Mouse (Mus musculus): ENCODE results near the gene Ankrd13d. TPM values are rescaled to one million over a fixed set of nuclear protein-coding genes. Genes with fewer than 3 reads are reported as not detected.

Gene Ankrd13d
- polyA plus RNA-seq, 1 experiment, result 0.87 TPM

DNA sequence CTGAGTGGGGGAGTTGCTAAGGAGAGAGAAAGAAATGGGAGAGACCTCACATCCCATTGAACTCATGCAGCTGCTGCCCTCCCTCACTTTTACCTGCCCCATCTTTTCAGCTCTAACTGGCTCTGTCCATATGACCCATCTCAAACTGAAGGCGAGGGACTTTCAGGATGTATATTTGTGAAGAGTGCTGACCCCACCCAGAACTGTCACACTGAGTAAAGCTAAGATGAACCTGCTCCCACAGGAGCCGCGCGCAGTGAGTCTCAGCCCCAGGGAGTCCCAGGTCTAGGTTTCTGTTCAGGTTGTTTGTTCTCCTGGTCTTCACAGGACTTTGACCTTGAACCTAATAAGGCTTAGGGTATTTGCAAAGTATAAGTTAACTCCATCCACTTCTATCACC, 54.0 kb downstream of the Ankrd13d start:
- Histone ChIP-seq H3K4me1 (ENCODE audit: control insufficient read depth, insufficient read depth, insufficient read length, low read length) (peaks cover 16% of the 10 kb centered on the region; the same call in 1 of the 2 replicates), H3K27ac (replicated peaks; ENCODE audit: low read depth, low read length) (no peak overlapping the region), H3K4me3 (ENCODE audit: insufficient read depth, low read depth, low read length) (no peak overlapping the region)

DNA sequence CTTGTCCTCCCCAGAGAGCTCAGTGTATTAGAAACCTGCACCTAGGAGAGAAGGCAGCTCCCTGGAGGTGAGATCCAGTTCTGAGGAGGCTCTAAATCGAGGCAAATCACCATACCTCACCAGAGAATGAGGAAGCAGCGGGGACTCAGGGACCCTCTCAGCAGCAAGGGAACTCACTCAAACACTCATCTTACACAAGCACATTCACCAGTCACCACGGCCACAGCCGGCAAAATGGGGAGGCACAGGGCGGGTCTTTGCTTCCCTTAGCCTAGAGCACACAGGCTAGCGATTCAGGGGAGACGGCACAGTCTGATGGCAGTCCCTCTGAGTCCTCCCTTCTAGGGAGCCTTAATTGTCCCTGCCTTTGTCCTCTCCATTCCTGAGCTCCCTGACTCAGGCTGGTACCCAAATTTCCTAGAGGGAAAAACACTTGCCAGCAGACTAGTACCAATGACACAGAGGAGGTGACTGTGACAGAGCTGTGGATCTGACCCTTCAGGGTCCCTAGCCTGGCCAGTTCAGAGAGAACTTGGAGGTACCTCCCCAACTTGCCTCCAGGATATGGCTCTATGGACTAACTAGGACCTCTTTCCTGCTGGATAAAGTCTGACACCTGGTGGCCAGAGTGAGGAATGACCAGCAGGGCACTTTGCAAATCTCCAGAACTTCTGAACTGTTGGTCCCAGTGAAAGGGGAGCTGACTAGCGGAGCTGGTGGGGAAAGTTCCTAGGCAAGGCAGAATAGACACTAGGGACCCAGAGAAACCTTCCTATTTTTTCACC, 54.9 kb downstream of the Ankrd13d start:
- Histone ChIP-seq H3K27ac (replicated peaks; ENCODE audit: low read depth, low read length) (no peak overlapping the region), H3K4me1 (ENCODE audit: control insufficient read depth, insufficient read depth, insufficient read length, low read length) (peaks cover 16% of the 10 kb centered on the region; the same call in 1 of the 2 replicates), H3K4me3 (ENCODE audit: insufficient read depth, low read depth, low read length) (no peak overlapping the region)

DNA sequence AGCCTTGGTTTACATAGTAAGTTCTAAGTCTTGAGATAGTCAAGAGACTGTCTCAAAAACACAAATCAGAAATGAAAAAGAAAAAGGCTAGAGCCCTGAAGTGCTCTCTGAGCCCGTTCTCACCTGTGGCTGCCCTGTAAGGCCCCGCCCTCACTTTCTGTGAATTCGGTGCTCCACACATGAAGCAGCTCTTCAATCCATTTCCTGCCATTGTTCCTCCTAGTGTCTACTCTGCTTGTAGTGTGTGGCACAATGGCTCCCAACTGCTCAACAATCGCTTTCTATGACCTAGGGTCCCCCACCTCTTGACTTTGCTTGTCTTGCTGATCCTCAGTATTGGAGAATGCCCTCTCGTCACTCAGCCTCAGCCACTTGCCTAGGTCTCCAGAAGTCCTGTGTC, 55.5 kb downstream of the Ankrd13d start:
- H3K4me1 ChIP-seq (ENCODE audit: control insufficient read depth, insufficient read depth, insufficient read length, low read length), result peaks cover 15% of the 10 kb centered on the region; the same call in 1 of the 2 replicates
- no peak overlapping the region for H3K27ac ChIP-seq (replicated peaks; ENCODE audit: low read depth, low read length)
- no peak overlapping the region for H3K4me3 ChIP-seq (ENCODE audit: insufficient read depth, low read depth, low read length)

DNA sequence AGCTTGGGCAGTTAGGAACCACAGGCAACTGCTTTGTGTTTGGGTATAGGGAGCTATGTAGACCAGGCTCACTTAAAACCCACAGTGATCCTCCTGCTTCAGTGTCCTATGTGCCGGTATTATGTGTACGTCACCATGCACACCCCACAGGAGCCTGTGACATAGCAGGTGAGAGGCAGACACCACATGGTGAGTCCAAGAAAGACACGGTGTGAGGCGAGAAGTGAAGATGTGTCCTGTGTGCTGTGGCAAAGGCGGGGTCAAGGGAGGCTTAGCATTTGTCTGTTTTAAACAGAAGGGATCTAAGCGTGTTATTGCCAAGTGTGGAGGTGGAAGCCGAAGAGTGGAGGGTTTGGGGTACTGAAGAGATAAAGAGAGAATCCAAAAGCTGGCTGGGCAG, 56.2 kb downstream of the Ankrd13d start:
- Histone ChIP-seq H3K4me1 (ENCODE audit: control insufficient read depth, insufficient read depth, insufficient read length, low read length) (peaks cover 12% of the 10 kb centered on the region; the same call in 1 of the 2 replicates), H3K27ac (replicated peaks; ENCODE audit: low read depth, low read length) (no peak overlapping the region), H3K4me3 (ENCODE audit: insufficient read depth, low read depth, low read length) (no peak overlapping the region)

DNA sequence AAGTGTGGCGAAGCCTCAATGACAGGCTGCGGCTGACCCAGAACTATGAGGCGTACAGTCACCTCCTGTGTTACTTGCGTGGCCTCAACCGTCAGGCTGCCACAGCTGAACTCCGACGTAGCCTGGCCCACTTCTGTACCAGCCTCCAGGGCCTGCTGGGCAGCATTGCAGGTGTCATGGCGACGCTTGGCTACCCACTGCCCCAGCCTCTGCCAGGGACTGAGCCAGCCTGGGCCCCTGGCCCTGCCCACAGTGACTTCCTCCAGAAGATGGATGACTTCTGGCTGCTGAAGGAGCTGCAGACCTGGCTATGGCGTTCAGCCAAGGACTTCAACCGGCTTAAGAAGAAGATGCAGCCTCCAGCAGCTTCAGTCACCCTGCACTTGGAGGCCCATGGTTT, 60.8 kb downstream of the Ankrd13d start:
- Histone ChIP-seq H3K4me3 (ENCODE audit: insufficient read depth, low read depth, low read length) (no peak overlapping the region), H3K27ac (replicated peaks; ENCODE audit: low read depth, low read length) (no peak overlapping the region), H3K4me1 (ENCODE audit: control insufficient read depth, insufficient read depth, insufficient read length, low read length) (peaks cover 4% of the 10 kb centered on the region; the same call in 1 of the 2 replicates)

DNA sequence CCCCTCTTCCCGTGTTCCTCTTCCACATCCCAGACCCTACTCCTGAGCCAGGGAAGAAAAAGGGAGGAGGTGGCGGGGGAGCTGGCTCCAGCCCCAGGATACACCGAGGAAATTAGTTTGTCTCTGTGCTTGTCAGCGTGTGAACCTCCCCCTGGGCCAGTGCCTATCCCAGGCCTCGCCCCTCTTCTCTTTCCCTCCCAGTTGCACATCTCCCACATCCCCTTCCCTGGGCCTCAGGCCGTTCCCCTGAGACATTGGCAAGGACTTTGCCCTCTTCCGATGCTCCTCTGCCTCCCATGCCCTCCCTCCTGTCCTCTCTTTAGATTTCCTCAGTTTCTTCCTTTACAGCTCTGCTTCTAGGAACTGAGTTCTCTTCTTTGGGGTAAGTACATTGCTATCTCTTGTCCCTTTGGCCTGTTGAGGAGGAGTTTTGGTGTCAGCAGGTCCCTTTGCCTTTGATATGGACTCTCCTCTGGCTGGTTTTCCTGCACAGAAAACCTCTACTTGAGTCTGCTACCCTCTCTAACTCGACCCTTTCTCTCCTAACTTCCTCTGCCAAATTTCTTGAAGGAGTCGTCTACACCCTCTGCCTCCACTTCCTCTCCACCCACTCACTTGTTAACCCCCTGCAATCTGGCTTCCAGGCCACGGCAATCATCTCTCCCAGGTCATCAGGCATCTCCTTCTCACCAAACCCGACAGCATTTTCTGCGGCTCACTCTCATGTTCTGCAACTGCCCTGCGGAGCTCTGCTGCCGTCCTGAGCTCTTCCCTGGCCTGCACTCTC, 61.8 kb downstream of the Ankrd13d start:
- Histone ChIP-seq H3K27ac (replicated peaks; ENCODE audit: low read depth, low read length) (peak overlapping the region; percentile 23; the same call in 1 of the 2 replicates), H3K4me3 (ENCODE audit: insufficient read depth, low read depth, low read length) (no peak overlapping the region), H3K4me1 (ENCODE audit: control insufficient read depth, insufficient read depth, insufficient read length, low read length) (peaks cover 4% of the 10 kb centered on the region; the same call in 1 of the 2 replicates)

DNA sequence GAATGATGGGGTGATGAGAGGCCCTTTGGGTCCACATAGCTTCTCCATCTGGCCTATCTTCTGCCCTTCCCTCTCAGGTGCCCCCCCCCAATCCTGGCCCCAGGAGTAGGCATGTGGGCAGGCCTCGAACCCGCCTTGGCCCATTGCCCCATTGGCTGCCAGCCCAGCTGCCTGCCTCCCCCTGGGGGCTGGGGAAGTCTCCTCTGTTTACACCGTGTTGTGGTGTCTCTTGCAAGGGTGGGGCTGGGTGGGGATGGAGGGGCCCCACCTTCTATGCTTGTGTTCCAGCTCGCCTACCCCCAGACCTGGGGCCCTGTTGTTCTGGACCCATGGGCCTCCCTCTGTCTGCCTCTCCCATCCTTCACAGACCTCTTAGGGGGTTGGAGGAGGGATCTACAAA, 62.5 kb downstream of the Ankrd13d start:
- no peak overlapping the region for H3K27ac ChIP-seq (replicated peaks; ENCODE audit: low read depth, low read length)

More for the DNA sequence above, 62.5 kb downstream of the Ankrd13d start:
- no peak overlapping the region for H3K4me3 ChIP-seq (ENCODE audit: insufficient read depth, low read depth, low read length)
- peaks cover 4% of the 10 kb centered on the region; the same call in 1 of the 2 replicates for H3K4me1 ChIP-seq (ENCODE audit: control insufficient read depth, insufficient read depth, insufficient read length, low read length)

Other genes starting within 250 kb of the Ankrd13d start
- 362 and 451 TPM in 2 replicates for gene Gstp1, start 245.2 kb downstream of the Ankrd13d start, polyA plus RNA-seq (2012; ENCODE audit: insufficient read depth, insufficient read length, missing spikeins)
- gene Gstp2, start 237.1 kb downstream of the Ankrd13d start, polyA plus RNA-seq (2012; ENCODE audit: insufficient read depth, insufficient read length, missing spikeins), result 14.8 and 26.0 TPM in 2 replicates
- gene Gstp3, start 223.6 kb downstream of the Ankrd13d start, polyA plus RNA-seq (2012; ENCODE audit: insufficient read depth, insufficient read length, missing spikeins), result 2.3 and 4.2 TPM in 2 replicates
- gene Cabp2, start 201.6 kb downstream of the Ankrd13d start, polyA plus RNA-seq (2012; ENCODE audit: insufficient read depth, insufficient read length, missing spikeins), result not detected in 2 replicates
- gene Cdk2ap2, start 186.0 kb downstream of the Ankrd13d start, polyA plus RNA-seq (2012; ENCODE audit: insufficient read depth, insufficient read length, missing spikeins), result 78.5 and 101 TPM in 2 replicates
- gene Pitpnm1, start 183.1 kb downstream of the Ankrd13d start, polyA plus RNA-seq (2012; ENCODE audit: insufficient read depth, insufficient read length, missing spikeins), result 14.8 and 17.2 TPM in 2 replicates
- gene Aip, start 157.3 kb downstream of the Ankrd13d start, polyA plus RNA-seq (2012; ENCODE audit: insufficient read depth, insufficient read length, missing spikeins), result 62.7 and 65.2 TPM in 2 replicates
- gene Gpr152, start 143.3 kb downstream of the Ankrd13d start, polyA plus RNA-seq (2012; ENCODE audit: insufficient read depth, insufficient read length, missing spikeins), result not detected in 2 replicates
- not detected in 2 replicates for gene Cabp4, start 139.1 kb downstream of the Ankrd13d start, polyA plus RNA-seq (2012; ENCODE audit: insufficient read depth, insufficient read length, missing spikeins)
- 103 and 112 TPM in 2 replicates for gene Coro1b, start 134.5 kb downstream of the Ankrd13d start, polyA plus RNA-seq (2012; ENCODE audit: insufficient read depth, insufficient read length, missing spikeins)
- gene Ptprcap, start 129.5 kb downstream of the Ankrd13d start, polyA plus RNA-seq (2012; ENCODE audit: insufficient read depth, insufficient read length, missing spikeins), result 1.3 and 3.3 TPM in 2 replicates
- gene Rps6kb2, start 119.8 kb downstream of the Ankrd13d start, polyA plus RNA-seq (2012; ENCODE audit: insufficient read depth, insufficient read length, missing spikeins), result 17.2 and 17.7 TPM in 2 replicates
- gene Carns1, start 107.7 kb downstream of the Ankrd13d start, polyA plus RNA-seq (2012; ENCODE audit: insufficient read depth, insufficient read length, missing spikeins), result 2.1 and 3.1 TPM in 2 replicates
- gene Tbc1d10c, start 91.9 kb downstream of the Ankrd13d start, polyA plus RNA-seq (2012; ENCODE audit: insufficient read depth, insufficient read length, missing spikeins), result 0.83 TPM in 1 of 2 replicates, not detected in the other
- gene Ppp1ca, start 91.1 kb downstream of the Ankrd13d start, polyA plus RNA-seq (2012; ENCODE audit: insufficient read depth, insufficient read length, missing spikeins), result 265 and 309 TPM in 2 replicates
- 4.4 and 7.6 TPM in 2 replicates for gene Rad9a, start 81.5 kb downstream of the Ankrd13d start, polyA plus RNA-seq (2012; ENCODE audit: insufficient read depth, insufficient read length, missing spikeins)
- gene Clcf1, start 68.9 kb downstream of the Ankrd13d start, polyA plus RNA-seq (2012; ENCODE audit: insufficient read depth, insufficient read length, missing spikeins), result not detected in 2 replicates
- not detected in 2 replicates for gene AC109138.7, start 68.8 kb downstream of the Ankrd13d start, polyA plus RNA-seq (2012; ENCODE audit: insufficient read depth, insufficient read length, missing spikeins)
- gene Pold4, start 51.2 kb downstream of the Ankrd13d start, polyA plus RNA-seq (2012; ENCODE audit: insufficient read depth, insufficient read length, missing spikeins), result 63.7 and 81.4 TPM in 2 replicates
- gene Ssh3, start 14.0 kb downstream of the Ankrd13d start, polyA plus RNA-seq (2012; ENCODE audit: insufficient read depth, insufficient read length, missing spikeins), result 3.3 and 4.8 TPM in 2 replicates
- gene Grk2, start 23.1 kb upstream of the Ankrd13d start, polyA plus RNA-seq (2012; ENCODE audit: insufficient read depth, insufficient read length, missing spikeins), result 30.7 and 35.9 TPM in 2 replicates
- gene Kdm2a, start 115.1 kb upstream of the Ankrd13d start, polyA plus RNA-seq (2012; ENCODE audit: insufficient read depth, insufficient read length, missing spikeins), result 18.9 and 20.6 TPM in 2 replicates
- gene Rhod, start 156.3 kb upstream of the Ankrd13d start, polyA plus RNA-seq (2012; ENCODE audit: insufficient read depth, insufficient read length, missing spikeins), result 4.3 and 4.5 TPM in 2 replicates
- 6.9 and 8.0 TPM in 2 replicates for gene Syt12, start 194.3 kb upstream of the Ankrd13d start, polyA plus RNA-seq (2012; ENCODE audit: insufficient read depth, insufficient read length, missing spikeins)
- 30.6 and 32.3 TPM in 2 replicates for gene 2010003K11Rik, start 215.4 kb upstream of the Ankrd13d start, polyA plus RNA-seq (2012; ENCODE audit: insufficient read depth, insufficient read length, missing spikeins)
- 328 and 343 TPM in 2 replicates for gene Pcx, start 227.3 kb upstream of the Ankrd13d start, polyA plus RNA-seq (2012; ENCODE audit: insufficient read depth, insufficient read length, missing spikeins)